Mouse (Mus musculus) myocyte (in vitro differentiated cells): Measurements from ENCODE around the gene Iqsec1. TPM values are rescaled to one million over a fixed set of nuclear protein-coding genes. Genes with fewer than 3 reads are reported as not detected.

Experiments used
- H3K27me3 ChIP-seq: one replicate; pipeline ENCODE4 v1.6.1; 2011; ENCODE audit not compliant: control insufficient read depth, insufficient read depth, insufficient read length
- H3K36me3 ChIP-seq: one replicate; pipeline ENCODE4 v1.6.1; 2011; ENCODE audit not compliant: control insufficient read depth, insufficient read depth
- H3K4me2 ChIP-seq: one replicate; pipeline ENCODE4 v1.6.1; 2011; ENCODE audit warnings: low read depth, control low read depth
- H3K4me3 ChIP-seq: one replicate; pipeline ENCODE4 v1.5.1; 2011; ENCODE audit warnings: mild to moderate bottlenecking, control low read depth, moderate library complexity
- H3K79me2 ChIP-seq: one replicate; pipeline ENCODE4 v1.6.1; 2011; ENCODE audit not compliant: control insufficient read depth, insufficient read depth
- H3ac ChIP-seq: one replicate; pipeline ENCODE4 v1.6.1; 2011; ENCODE audit not compliant: control insufficient read depth, insufficient read length
- CEBPB ChIP-seq: IDR thresholded peaks from 2 replicates; pipeline ENCODE4 v1.6.1; 2011; ENCODE audit warnings: mild to moderate bottlenecking, moderate library complexity; ENCODE audit not compliant: poor library complexity, insufficient read depth, severe bottlenecking
- E2F4 ChIP-seq: IDR thresholded peaks from one replicate; pipeline ENCODE4 v1.6.1; 2011; ENCODE audit warnings: mild to moderate bottlenecking, control low read depth, moderate library complexity; ENCODE audit not compliant: insufficient read depth
- MAX ChIP-seq: IDR thresholded peaks from one replicate; pipeline ENCODE4 v1.6.1; 2011; ENCODE audit warnings: low read depth, mild to moderate bottlenecking, control low read depth
- MYOD1 ChIP-seq, 3 experiments: IDR thresholded peaks; one replicate each; pipeline ENCODE4 v1.6.1; 2011; ENCODE audit warnings: control low read depth in 2 of 3, low read depth in 2 of 3, mild to moderate bottlenecking in 2 of 3, moderate library complexity in 1 of 3; ENCODE audit not compliant: insufficient read length in 2 of 3, control insufficient read depth in 1 of 3
- MYOG ChIP-seq, 3 experiments: IDR thresholded peaks; one replicate each; pipeline ENCODE4 v1.6.1; 2011; ENCODE audit warnings: control low read depth in 2 of 3, low read depth in 2 of 3, mild to moderate bottlenecking in 2 of 3; ENCODE audit not compliant: insufficient read length in 2 of 3, control insufficient read depth in 1 of 3, insufficient read depth in 1 of 3
- POLR2A ChIP-seq: IDR thresholded peaks from one replicate; pipeline ENCODE4 v1.6.1; 2011; ENCODE audit warnings: low read depth, mild to moderate bottlenecking, control low read depth, moderate library complexity; ENCODE audit not compliant: insufficient read length
- POLR2AphosphoS2 ChIP-seq: IDR thresholded peaks from one replicate; pipeline ENCODE4 v1.6.1; 2011; ENCODE audit warnings: low read depth, control low read depth; ENCODE audit not compliant: insufficient read length
- REST ChIP-seq: IDR thresholded peaks from one replicate; pipeline ENCODE4 v1.6.1; 2011; ENCODE audit warnings: mild to moderate bottlenecking, control low read depth, moderate library complexity; ENCODE audit not compliant: insufficient read depth, insufficient read length
- SRF ChIP-seq: IDR thresholded peaks from one replicate; pipeline ENCODE4 v1.6.1; 2011; ENCODE audit warnings: low read depth; ENCODE audit not compliant: control insufficient read depth, insufficient read length
- TCF12 ChIP-seq: IDR thresholded peaks from one replicate; pipeline ENCODE4 v1.6.1; 2011; ENCODE audit warnings: mild to moderate bottlenecking, control low read depth; ENCODE audit not compliant: poor library complexity, insufficient read depth, severe bottlenecking
- TCF3 ChIP-seq: IDR thresholded peaks from one replicate; pipeline ENCODE4 v1.6.1; 2011; ENCODE audit warnings: low read depth, control low read depth; ENCODE audit not compliant: insufficient read length
- USF1 ChIP-seq: IDR thresholded peaks from one replicate; pipeline ENCODE4 v1.6.1; 2011; ENCODE audit warnings: low read depth, mild to moderate bottlenecking, control low read depth, moderate library complexity
- polyA plus RNA-seq: library from polyadenylated mRNA; unstranded; fragments of >200 nt; fragmentation: generic; extraction: Trizol; gene quantifications from one replicate; pipeline ENCODE4 v1.2.1, GENCODE M21; 2012; ENCODE audit warnings: missing spikeins

Gene Iqsec1
- polyA plus RNA-seq, 1 experiment: 43.4 TPM

GRCm38 (mm10) chr6:90712486-90713480 is 275.7 kb downstream of the Iqsec1 start:
- Histone ChIP-seq H3K4me2 (peak overlapping the region; percentile 81), H3ac (no peak overlapping the region), H3K4me3 (no peak overlapping the region), H3K27me3 (no peaks in the 10 kb centered on the region), H3K36me3 (no peaks in the 10 kb centered on the region), H3K79me2 (peaks cover 90% of the 10 kb centered on the region)
- TF ChIP-seq SRF (no peak), CEBPB (no peak), TCF12 (no peak), E2F4 (no peak), REST (no peak), POLR2A (no peak)

- no peaks in the 10 kb centered on the region for H3K36me3 ChIP-seq
- H3K27me3 ChIP-seq: no peaks in the 10 kb centered on the region
- TF ChIP-seq TCF3: no peak
- no peak for TF ChIP-seq MYOG (IDR thresholded peaks at IDR 0.05; ENCODE audit: control insufficient read depth in 1 of 3, insufficient read depth in 1 of 3, insufficient read length in 2 of 3, low read depth in 2 of 3)
- TF ChIP-seq CEBPB: no peak
- no peak for TF ChIP-seq MYOD1 (IDR thresholded peaks at IDR 0.05; ENCODE audit: control insufficient read depth in 1 of 3, insufficient read length in 2 of 3, low read depth in 2 of 3)
- no peak for TF ChIP-seq POLR2A
- TF ChIP-seq USF1: no peak
- TF ChIP-seq SRF: no peak
- no peak for TF ChIP-seq MAX
- TF ChIP-seq POLR2AphosphoS2: no peak
- no peak for TF ChIP-seq TCF12
- TF ChIP-seq REST: no peak
- no peak for TF ChIP-seq E2F4
- H3K79me2 ChIP-seq: peaks cover 95% of the 10 kb centered on the region
- no peak overlapping the region for H3ac ChIP-seq
- H3K4me2 ChIP-seq: peak overlapping the region; percentile 81
- H3K4me3 ChIP-seq: no peak overlapping the region
Observed at GRCm38 (mm10) chr6:90712063-90712462, 276.4 kb downstream of the Iqsec1 start.

- Histone ChIP-seq H3K4me2 (peak overlapping the region; percentile 81), H3ac (no peak overlapping the region), H3K27me3 (no peaks in the 10 kb centered on the region), H3K4me3 (no peak overlapping the region), H3K36me3 (no peaks in the 10 kb centered on the region), H3K79me2 (peaks cover 95% of the 10 kb centered on the region)
- TF ChIP-seq MAX: no peak
- TF ChIP-seq MYOG (IDR thresholded peaks at IDR 0.05; ENCODE audit: control insufficient read depth in 1 of 3, insufficient read depth in 1 of 3, insufficient read length in 2 of 3, low read depth in 2 of 3): peak in 2 of 3 experiments; percentile 38 to 61
- TF ChIP-seq MYOD1 (IDR thresholded peaks at IDR 0.05; ENCODE audit: control insufficient read depth in 1 of 3, insufficient read length in 2 of 3, low read depth in 2 of 3): peak; percentile 93 to 96 (median 94)
- TF ChIP-seq TCF12: peak; percentile 70
- TF ChIP-seq TCF3: peak; percentile 50
- TF ChIP-seq USF1: no peak
Observed at GRCm38 (mm10) chr6:90711476-90712035, 276.9 kb downstream of the Iqsec1 start.

- no peaks in the 10 kb centered on the region for H3K36me3 ChIP-seq
- no peaks in the 10 kb centered on the region for H3K27me3 ChIP-seq
- H3K4me2 ChIP-seq: peak overlapping the region; percentile 81
- no peak overlapping the region for H3ac ChIP-seq
- peaks cover 95% of the 10 kb centered on the region for H3K79me2 ChIP-seq
- no peak overlapping the region for H3K4me3 ChIP-seq
- TF ChIP-seq CEBPB (no peak), MYOD1 (IDR thresholded peaks at IDR 0.05; ENCODE audit: control insufficient read depth in 1 of 3, insufficient read length in 2 of 3, low read depth in 2 of 3) (peak in 1 of 3 experiments; percentile 26)
Observed at GRCm38 (mm10) chr6:90710778-90711177, 277.7 kb downstream of the Iqsec1 start.

- Histone ChIP-seq H3K4me2 (peak overlapping the region; percentile 39), H3K4me3 (no peak overlapping the region), H3ac (no peak overlapping the region), H3K36me3 (no peaks in the 10 kb centered on the region), H3K79me2 (peaks cover 95% of the 10 kb centered on the region), H3K27me3 (no peaks in the 10 kb centered on the region)
- TF ChIP-seq TCF12 (peak; percentile 18), REST (no peak), MAX (no peak), USF1 (no peak), CEBPB (no peak), POLR2AphosphoS2 (no peak), E2F4 (no peak), MYOD1 (IDR thresholded peaks at IDR 0.05; ENCODE audit: control insufficient read depth in 1 of 3, insufficient read length in 2 of 3, low read depth in 2 of 3) (peak; percentile 70 to 97 (median 82)), SRF (no peak), MYOG (IDR thresholded peaks at IDR 0.05; ENCODE audit: control insufficient read depth in 1 of 3, insufficient read depth in 1 of 3, insufficient read length in 2 of 3, low read depth in 2 of 3) (peak; percentile 31 to 95 (median 87)), POLR2A (no peak), TCF3 (peak; percentile 3)
Observed at GRCm38 (mm10) chr6:90709929-90710777, 278.3 kb downstream of the Iqsec1 start.
